Comparison of ENCODE assay signal across 8 mouse cellular contexts in genomic region chr16:72924423-72925224, GRCm38 (mm10).
DNase-seq lines count a peak whose midpoint lies in the region; ATAC-seq and TF ChIP-seq lines count a peak whose summit lies in the region.

No protein-coding gene starts in this region.

- H3K9me3 ChIP-seq in forebrain, embryonic 11.5 days (ENCODE audit: control insufficient read depth, low read length) = no peaks in the 10 kb centered on the region
- no peaks in the 10 kb centered on the region for H3K9me3 ChIP-seq in heart, embryonic 13.5 days
- H3K9me3 ChIP-seq in kidney, embryonic 15.5 days (replicated peaks) = no peaks in the 10 kb centered on the region
- H3K9me3 ChIP-seq in limb, embryonic 14.5 days (ENCODE audit: control insufficient read depth, low read length) = no peaks in the 10 kb centered on the region

- peak; percentile 65 for ATAC-seq in cerebellum, adult (ENCODE audit: insufficient number of reproducible peaks, low FRiP score, low TSS enrichment)
- peak; percentile 83 for ATAC-seq in forebrain, embryonic 11.5 days (replicated peaks; ENCODE audit: low FRiP score)
- ATAC-seq in heart, embryonic 13.5 days (ENCODE audit: extremely low read depth, insufficient number of reproducible peaks, low FRiP score, low TSS enrichment) = no peak
- peak; percentile 89 for ATAC-seq in kidney, embryonic 15.5 days (replicated peaks; ENCODE audit: low FRiP score)
- peak; percentile 79 for ATAC-seq in limb, embryonic 14.5 days (ENCODE audit: low FRiP score, low read depth)

- peak overlapping the region; percentile 10; the same call in 1 of the 2 replicates for H3K27ac ChIP-seq in forebrain, embryonic 11.5 days (ENCODE audit: low read depth, low read length)
- 0 out of 2 replicates have a peak overlapping the region, but pooled peaks have one; percentile 29 for H3K27ac ChIP-seq in heart, embryonic 13.5 days (replicated peaks)
- 0 out of 2 replicates have a peak overlapping the region, but pooled peaks have one; percentile 29 for H3K27ac ChIP-seq in kidney, embryonic 15.5 days
- no peak overlapping the region; the same call in 1 of the 2 replicates for H3K27ac ChIP-seq in limb, embryonic 14.5 days (replicated peaks; ENCODE audit: low read depth, low read length)
- H3K27ac ChIP-seq in thymus, adult 2 months (ENCODE audit: control insufficient read depth, insufficient read depth, low read length) = no peak overlapping the region

- DNase-seq in forebrain, embryonic 11.5 days (ENCODE audit: low spot score) = peak; percentile 74
- DNase-seq in limb, embryonic 14.5 days (ENCODE audit: low spot score) = peak; percentile 85
- DNase-seq in testis, postnatal 14 days (ENCODE audit: low spot score) = peak; percentile 32
- DNase-seq in thymus, adult 2 months = no peak

- WGBS in forebrain, embryonic 11.5 days = 13% methylated on average over 15 of the region's 15 CpGs
- WGBS in heart, embryonic 13.5 days = 32% methylated on average over 15 of the region's 15 CpGs
- WGBS in kidney, embryonic 15.5 days = 14% methylated on average over 15 of the region's 15 CpGs
- WGBS in limb, embryonic 14.5 days = 11% methylated on average over 15 of the region's 15 CpGs
- 53% methylated on average over 15 of the region's 15 CpGs for WGBS in thymus, adult 2 months

- no peak for TF ChIP-seq POLR2A in limb, embryonic 14.5 days (IDR thresholded peaks at IDR 0.05; ENCODE audit: borderline replicate concordance, extremely low read depth, insufficient read depth, insufficient read length)
- TF ChIP-seq POLR2A in myocyte (IDR thresholded peaks at IDR 0.05; ENCODE audit: insufficient read length, low read depth) = no peak
- no peak for TF ChIP-seq POLR2A in thymus, adult 2 months (IDR thresholded peaks at IDR 0.05; ENCODE audit: control insufficient read depth, extremely low read depth, insufficient read depth, low read length, poor library complexity)

- no peaks in the 10 kb centered on the region for H3K79me2 ChIP-seq in myocyte (ENCODE audit: control insufficient read depth, insufficient read depth)

- no peak overlapping the region for H3K4me3 ChIP-seq in forebrain, embryonic 11.5 days (ENCODE audit: low read depth, low read length)
- H3K4me3 ChIP-seq in heart, embryonic 13.5 days = peak overlapping the region; percentile 32
- H3K4me3 ChIP-seq in kidney, embryonic 15.5 days (replicated peaks) = peak overlapping the region; percentile 5; the same call in 1 of the 2 replicates
- peak overlapping the region; percentile 1; the same call in 1 of the 2 replicates for H3K4me3 ChIP-seq in limb, embryonic 14.5 days (replicated peaks; ENCODE audit: low read length)
- H3K4me3 ChIP-seq in myocyte = no peak overlapping the region
- no peak overlapping the region for H3K4me3 ChIP-seq in thymus, adult 2 months (ENCODE audit: control insufficient read depth, insufficient read depth, low read length)

- no peaks in the 10 kb centered on the region for H3K27me3 ChIP-seq in forebrain, embryonic 11.5 days (ENCODE audit: control insufficient read depth, insufficient read depth, low read length)
- no peaks in the 10 kb centered on the region for H3K27me3 ChIP-seq in heart, embryonic 13.5 days (replicated peaks)
- no peaks in the 10 kb centered on the region for H3K27me3 ChIP-seq in kidney, embryonic 15.5 days
- no peaks in the 10 kb centered on the region for H3K27me3 ChIP-seq in limb, embryonic 14.5 days (ENCODE audit: control insufficient read depth, insufficient read depth, low read length)
- H3K27me3 ChIP-seq in myocyte (ENCODE audit: control insufficient read depth, insufficient read depth, insufficient read length) = no peaks in the 10 kb centered on the region
- no peaks in the 10 kb centered on the region for H3K27me3 ChIP-seq in thymus, adult 2 months (ENCODE audit: control insufficient read depth, insufficient read depth, low read length)

- no peak overlapping the region for H3ac ChIP-seq in myocyte (ENCODE audit: control insufficient read depth, insufficient read length)

- peaks cover 7% of the 10 kb centered on the region; the same call in 1 of the 2 replicates for H3K4me1 ChIP-seq in forebrain, embryonic 11.5 days (replicated peaks; ENCODE audit: control insufficient read depth, insufficient read depth, low read length)
- peaks cover 16% of the 10 kb centered on the region for H3K4me1 ChIP-seq in heart, embryonic 13.5 days
- peaks cover 24% of the 10 kb centered on the region for H3K4me1 ChIP-seq in kidney, embryonic 15.5 days
- H3K4me1 ChIP-seq in limb, embryonic 14.5 days (ENCODE audit: control insufficient read depth, insufficient read depth, low read length) = peaks cover 15% of the 10 kb centered on the region
- no peaks in the 10 kb centered on the region for H3K4me1 ChIP-seq in thymus, adult 2 months (replicated peaks; ENCODE audit: control insufficient read depth, insufficient read depth, low read length)

- H3K36me3 ChIP-seq in forebrain, embryonic 11.5 days (ENCODE audit: control insufficient read depth, insufficient read depth, low read length) = no peaks in the 10 kb centered on the region
- no peaks in the 10 kb centered on the region for H3K36me3 ChIP-seq in heart, embryonic 13.5 days
- H3K36me3 ChIP-seq in kidney, embryonic 15.5 days = no peaks in the 10 kb centered on the region
- H3K36me3 ChIP-seq in limb, embryonic 14.5 days (ENCODE audit: control insufficient read depth, insufficient read depth, low read length) = no peaks in the 10 kb centered on the region
- H3K36me3 ChIP-seq in myocyte (ENCODE audit: control insufficient read depth, insufficient read depth) = no peaks in the 10 kb centered on the region
- H3K36me3 ChIP-seq in thymus, adult 2 months (ENCODE audit: control insufficient read depth, insufficient read depth, low read length) = no peaks in the 10 kb centered on the region

- TF ChIP-seq CTCF in thymus, adult 2 months (IDR thresholded peaks at IDR 0.05; ENCODE audit: borderline replicate concordance, control insufficient read depth, extremely low read depth, insufficient read depth, low read length, poor library complexity) = no peak

- peak overlapping the region; percentile 38; the same call in 1 of the 2 replicates for H3K4me2 ChIP-seq in forebrain, embryonic 11.5 days (ENCODE audit: low read depth, low read length, severe bottlenecking)
- peak overlapping the region; percentile 63 for H3K4me2 ChIP-seq in heart, embryonic 13.5 days
- H3K4me2 ChIP-seq in kidney, embryonic 15.5 days = peak overlapping the region; percentile 50
- H3K4me2 ChIP-seq in limb, embryonic 14.5 days (replicated peaks; ENCODE audit: low read depth, low read length, severe bottlenecking) = peak overlapping the region; percentile 36
- H3K4me2 ChIP-seq in myocyte (ENCODE audit: low read depth) = peak overlapping the region; percentile 70

- H3K9ac ChIP-seq in forebrain, embryonic 11.5 days (ENCODE audit: low read length) = no peak overlapping the region
- H3K9ac ChIP-seq in heart, embryonic 13.5 days = peak overlapping the region; percentile 53
- no peak overlapping the region for H3K9ac ChIP-seq in kidney, embryonic 15.5 days
- no peak overlapping the region for H3K9ac ChIP-seq in limb, embryonic 14.5 days (ENCODE audit: low read depth, low read length, severe bottlenecking)

TF ChIP-seq in myocyte, 11 proteins besides CTCF, POLR2A, EP300 and RAD21:
- TF ChIP-seq CEBPB (IDR thresholded peaks at IDR 0.05; ENCODE audit: insufficient read depth, poor library complexity, severe bottlenecking) = no peak
- TF ChIP-seq MAX (IDR thresholded peaks at IDR 0.05; ENCODE audit: low read depth) = no peak
- TF ChIP-seq SRF (IDR thresholded peaks at IDR 0.05; ENCODE audit: control insufficient read depth, insufficient read length, low read depth) = no peak
- TF ChIP-seq MYOG (IDR thresholded peaks at IDR 0.05; ENCODE audit: control insufficient read depth in 1 of 3, insufficient read depth in 1 of 3, insufficient read length in 2 of 3, low read depth in 2 of 3) = peak in 2 of 3 experiments; percentile 68 to 85
- no peak for TF ChIP-seq TCF3 (IDR thresholded peaks at IDR 0.05; ENCODE audit: insufficient read length, low read depth)
- TF ChIP-seq POLR2AphosphoS2 (IDR thresholded peaks at IDR 0.05; ENCODE audit: insufficient read length, low read depth) = no peak
- peak in 2 of 3 experiments; percentile 61 to 77 for TF ChIP-seq MYOD1 (IDR thresholded peaks at IDR 0.05; ENCODE audit: control insufficient read depth in 1 of 3, insufficient read length in 2 of 3, low read depth in 2 of 3)
- peak; percentile 25 for TF ChIP-seq USF1 (IDR thresholded peaks at IDR 0.05; ENCODE audit: low read depth)
- TF ChIP-seq E2F4 (IDR thresholded peaks at IDR 0.05; ENCODE audit: insufficient read depth) = no peak

Comparison
In these comparisons a context has a peak if more than half of its experiments do, and no peak if none do; other contexts are left out.
1. H3K27ac ChIP-seq: peak in forebrain, embryonic 11.5 days (single experiment), heart, embryonic 13.5 days (single experiment) and kidney, embryonic 15.5 days (single experiment); none in limb, embryonic 14.5 days (single experiment) and thymus, adult 2 months (single experiment).
2. H3K4me3 ChIP-seq: peak in heart, embryonic 13.5 days (single experiment), kidney, embryonic 15.5 days (single experiment) and limb, embryonic 14.5 days (single experiment); none in forebrain, embryonic 11.5 days (single experiment), myocyte (single experiment) and thymus, adult 2 months (single experiment).
3. Peak in every context shown above with its lines, with median percentiles within 50 percentile points of each other: H3K4me2 ChIP-seq.